Mouse (Mus musculus) spleen, postnatal 14 days (tissue): ENCODE data around the gene Pik3c2g.

Experiments
- DNase-seq, 2 experiments: peaks; one replicate each; pipeline ENCODE4 v3.0.0; 2021 to 2022; ENCODE audit warnings: low spot score in 2 of 2

The Pik3c2g gene

GRCm38 (mm10) chr6:139735708-139736626 lies 148.9 kb downstream of the Pik3c2g start:
- no peak for DNase-seq

DNA sequence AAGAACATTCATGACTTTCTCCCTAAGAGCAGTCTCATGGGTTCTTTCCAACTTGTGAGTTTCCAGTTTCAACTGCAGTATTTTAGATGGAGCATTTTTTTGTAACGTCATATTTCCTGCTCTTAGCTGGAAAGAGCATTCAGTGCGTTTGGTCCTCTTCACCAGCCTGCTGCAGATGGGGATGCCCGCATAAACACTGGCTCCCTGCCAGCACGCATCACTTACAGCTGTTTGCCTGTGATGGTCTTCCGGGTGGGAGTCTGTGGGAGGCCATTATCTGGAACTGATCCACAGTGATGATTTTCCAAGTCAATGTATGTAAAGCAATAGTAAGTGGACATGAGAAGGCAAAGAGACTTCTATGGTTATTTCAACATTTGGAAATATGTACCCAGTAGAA lies 151.3 kb downstream of the Pik3c2g start:
- no peak for DNase-seq

GRCm38 (mm10) chr6:139742693-139743432 lies 155.8 kb downstream of the Pik3c2g start:
- no peak for DNase-seq

DNA sequence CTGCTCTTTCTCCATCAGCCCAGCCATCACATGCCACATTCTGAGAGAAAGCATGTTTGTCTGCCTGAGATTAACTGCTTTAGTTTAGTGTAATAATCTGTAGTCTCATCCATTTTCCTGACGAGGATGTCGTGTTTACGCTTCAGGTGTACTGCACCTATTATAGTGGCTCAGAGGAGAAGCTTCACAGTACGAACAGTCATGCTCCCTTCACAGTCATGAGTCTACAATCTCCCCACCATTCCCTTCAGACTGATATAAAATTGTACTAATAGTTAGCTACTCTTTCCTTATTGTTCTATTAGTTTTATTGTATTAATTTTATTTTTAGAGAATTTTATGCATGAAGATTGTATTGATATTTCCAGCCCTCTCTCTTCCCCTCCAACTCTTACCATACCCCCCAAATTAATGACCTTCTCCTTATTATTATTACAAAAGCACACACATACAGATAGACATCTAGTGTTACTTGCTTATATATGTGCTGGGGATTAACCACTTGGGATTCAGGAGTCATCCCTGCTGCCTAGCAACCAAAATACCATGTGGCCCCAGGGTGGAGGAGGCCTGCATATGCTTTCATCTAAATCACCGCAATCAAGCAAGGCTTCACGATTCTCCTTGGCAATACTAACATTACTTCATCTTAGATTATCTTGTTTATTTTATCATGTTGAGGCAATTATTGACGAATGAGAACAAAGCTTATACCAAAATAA lies 159.9 kb downstream of the Pik3c2g start:
- DNase-seq, result no peak

- DNase-seq, result no peak
Observed at GRCm38 (mm10) chr6:139748091-139748771, 161.2 kb downstream of the Pik3c2g start.

DNA sequence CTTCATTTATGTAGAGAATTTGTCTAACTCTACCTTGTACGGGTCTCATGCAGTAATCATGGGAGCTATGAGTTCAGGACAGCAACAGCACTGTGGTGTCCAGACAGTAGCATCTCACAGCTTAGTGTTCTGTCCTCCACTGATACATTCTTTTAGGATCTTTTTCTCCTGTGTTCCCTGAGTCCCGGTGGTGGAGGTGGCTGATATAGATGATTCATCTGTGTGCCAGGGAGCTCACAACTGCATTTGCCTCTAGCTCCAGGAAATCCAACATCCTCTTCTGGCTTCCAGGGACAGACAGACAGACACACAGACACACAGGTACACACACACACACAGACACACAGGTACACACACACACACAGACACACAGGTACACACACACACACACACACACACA lies 163.6 kb downstream of the Pik3c2g start:
- no peak for DNase-seq

DNA sequence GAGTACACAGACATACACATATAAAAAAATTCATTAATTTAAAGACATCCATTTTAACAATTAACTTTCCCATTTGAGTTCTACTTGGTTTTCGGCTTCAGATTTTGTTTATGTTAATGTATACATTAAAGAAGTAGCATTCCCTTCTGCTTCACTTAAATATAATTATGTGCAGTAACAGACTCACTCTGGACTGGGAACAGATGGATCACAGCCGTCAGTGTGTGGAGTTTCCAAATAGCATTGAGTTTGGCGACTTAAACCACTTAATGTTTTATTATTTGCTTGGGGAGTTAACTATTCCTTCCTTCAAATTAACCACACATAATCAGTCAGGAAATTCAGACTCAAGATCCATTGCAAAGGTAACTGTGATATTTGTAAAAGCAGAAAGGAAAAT lies 164.0 kb downstream of the Pik3c2g start:
- no peak for DNase-seq

GRCm38 (mm10) chr6:139757876-139758275 lies 170.9 kb downstream of the Pik3c2g start:
- DNase-seq, result no peak

DNA sequence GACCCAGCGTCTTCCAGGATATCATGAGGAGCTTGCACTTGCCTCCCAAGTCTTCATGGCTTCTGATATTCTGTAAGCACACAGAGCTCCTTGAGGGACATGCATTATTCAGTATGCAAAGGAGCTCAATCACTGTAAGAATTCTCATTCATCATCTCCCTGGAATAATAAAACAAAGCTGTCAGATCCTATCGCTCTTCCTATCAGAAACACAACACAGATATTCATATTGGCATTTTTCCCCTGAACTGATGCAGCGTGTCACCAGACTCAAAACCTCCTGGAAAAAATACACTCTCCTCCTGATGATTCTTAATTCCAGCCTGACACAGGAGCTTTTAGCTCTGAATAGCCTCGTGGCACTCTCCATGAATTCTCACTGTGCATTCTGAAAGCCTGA lies 174.0 kb downstream of the Pik3c2g start:
- DNase-seq, result no peak

GRCm38 (mm10) chr6:139764398-139764797 lies 177.4 kb downstream of the Pik3c2g start:
- no peak for DNase-seq

DNA sequence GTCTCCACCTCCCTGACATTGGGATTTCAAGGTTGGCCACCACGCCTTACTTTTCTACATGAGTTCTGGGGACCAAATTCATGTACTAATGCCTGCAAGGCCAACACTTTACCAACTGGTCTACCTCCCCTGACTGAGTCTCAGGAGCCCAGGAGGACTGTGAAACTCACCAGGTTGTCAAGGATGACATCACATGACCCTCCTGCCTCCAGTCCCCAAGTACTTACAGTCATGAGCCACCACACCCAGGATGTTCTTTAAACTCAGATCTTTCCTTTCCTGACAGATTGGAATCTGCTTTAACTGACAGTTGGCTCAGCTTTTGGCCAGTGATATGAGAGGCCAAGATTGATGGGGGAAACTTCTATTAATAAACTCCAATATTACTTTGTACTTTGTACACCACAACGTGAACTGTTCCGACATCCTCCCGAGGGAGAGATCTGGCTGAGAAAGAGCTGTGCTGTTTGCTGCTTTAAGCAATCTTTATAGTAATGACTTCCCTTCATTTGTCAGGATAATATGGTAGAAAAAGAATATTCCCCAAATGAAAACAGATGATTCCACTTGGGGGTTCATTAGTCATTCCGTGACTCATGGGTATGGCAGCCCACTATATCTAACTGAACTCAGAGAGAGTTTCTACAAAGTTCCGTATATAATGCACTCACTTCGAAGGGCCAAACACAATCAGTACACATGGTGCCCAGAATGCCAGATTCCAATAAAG lies 182.9 kb downstream of the Pik3c2g start:
- no peak for DNase-seq

- no peak for DNase-seq
Observed at GRCm38 (mm10) chr6:139770535-139770934, 183.5 kb downstream of the Pik3c2g start.

DNA sequence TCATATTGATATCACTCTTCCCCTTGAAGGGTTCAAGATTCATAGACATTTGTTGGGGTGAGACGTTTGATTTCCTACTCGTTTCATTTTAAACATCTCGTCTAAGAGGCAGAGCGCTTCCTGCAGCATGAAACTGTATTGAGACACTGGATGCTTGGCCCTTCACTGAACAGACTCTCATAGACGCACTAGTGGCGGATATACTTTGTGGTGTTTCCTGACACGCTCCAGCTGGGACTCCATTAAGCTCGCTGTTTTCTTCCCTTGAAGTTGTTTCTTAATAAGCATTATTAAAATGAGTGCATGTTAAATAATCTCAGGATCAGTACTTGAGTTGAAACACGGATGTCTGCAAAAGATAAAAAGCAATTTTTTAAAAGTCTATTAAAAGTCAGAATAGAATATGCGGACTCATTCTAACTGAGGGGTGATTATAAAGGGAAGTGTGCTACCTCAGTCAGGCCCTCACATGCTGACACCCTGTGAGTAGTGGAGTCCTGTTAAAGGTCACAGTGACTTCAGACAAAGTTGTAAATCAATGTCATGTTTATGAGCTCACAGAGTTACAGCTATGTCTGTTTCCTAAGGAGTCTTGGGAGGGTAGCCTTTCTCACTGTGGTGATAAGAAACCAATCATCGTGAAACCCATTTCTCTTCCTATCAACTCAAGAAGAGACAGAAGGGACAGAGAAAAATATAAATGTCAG lies 190.7 kb downstream of the Pik3c2g start:
- DNase-seq, result no peak

DNA sequence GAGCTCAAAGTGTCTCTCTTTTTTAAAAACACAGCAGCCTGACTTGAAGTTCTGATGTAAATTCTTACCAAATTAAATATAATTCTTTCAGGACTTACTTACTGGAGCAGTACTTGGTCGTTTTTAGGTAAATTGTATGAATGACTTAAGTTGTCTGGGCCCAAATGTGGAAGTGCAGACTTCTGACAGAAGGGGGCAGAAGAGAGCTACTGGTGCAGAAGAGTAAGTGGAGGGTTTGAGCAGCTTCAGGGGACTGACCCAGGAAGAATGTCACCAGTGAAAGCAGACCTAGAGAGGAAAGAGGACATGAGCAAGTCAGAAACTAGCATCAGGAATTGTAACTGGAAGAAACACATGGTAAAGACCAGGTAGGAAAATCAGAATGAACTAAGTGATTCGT lies 193.0 kb downstream of the Pik3c2g start:
- DNase-seq, result no peak

- no peak for DNase-seq
Observed at GRCm38 (mm10) chr6:139789479-139789878, 202.5 kb downstream of the Pik3c2g start.

DNA sequence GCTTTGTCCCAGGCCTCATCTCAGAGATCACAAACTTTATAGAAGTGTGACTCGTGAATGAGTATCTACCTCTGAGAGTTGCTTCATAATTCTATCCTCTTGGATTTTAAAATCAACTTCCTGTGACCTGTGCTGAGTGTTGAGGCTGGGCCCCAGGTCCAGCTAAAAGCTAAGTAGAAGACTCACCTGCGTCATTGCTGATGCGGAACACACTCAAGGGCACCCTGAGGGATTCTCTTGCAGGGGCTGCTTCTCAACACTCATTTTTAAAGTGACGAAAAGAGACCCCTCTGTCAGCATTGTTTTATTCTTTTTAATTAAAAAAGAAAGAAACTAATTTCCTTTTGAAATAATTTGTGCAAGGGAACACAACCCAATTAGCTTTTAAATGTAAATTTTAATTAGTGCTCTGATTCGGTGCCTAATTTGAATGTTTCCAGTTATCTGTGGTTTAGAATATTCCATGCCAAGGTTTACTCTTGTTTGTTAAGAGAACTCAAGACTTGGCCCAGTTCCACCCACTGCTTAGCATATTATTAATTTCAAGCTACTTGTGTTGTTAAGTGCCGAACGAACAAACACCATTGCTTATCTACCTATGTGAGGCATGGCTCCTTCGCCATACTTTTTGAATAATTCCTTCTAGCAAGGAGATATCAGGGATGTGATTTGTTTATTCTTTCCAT lies 212.7 kb downstream of the Pik3c2g start:
- DNase-seq, result no peak

- no peak for DNase-seq
Observed at GRCm38 (mm10) chr6:139821916-139822315, 234.9 kb downstream of the Pik3c2g start.

DNA sequence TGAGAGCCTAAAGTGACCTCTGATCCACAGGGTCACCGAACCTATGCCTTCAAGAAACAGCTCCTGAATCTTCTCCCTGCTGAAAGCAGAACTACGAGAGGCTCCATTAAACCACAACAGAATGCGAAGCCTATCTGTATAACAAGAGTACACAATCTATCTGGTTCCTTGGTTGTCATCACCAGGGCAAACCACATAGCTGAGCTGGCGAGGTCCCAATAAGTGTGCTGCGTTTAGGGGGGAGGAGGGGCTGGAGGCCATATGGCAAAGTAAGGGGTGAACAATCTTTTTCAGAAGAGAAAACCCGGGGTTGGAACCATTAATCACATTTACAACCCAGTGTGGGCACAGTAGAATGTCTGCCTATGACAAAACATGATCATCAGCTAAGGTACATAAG lies 251.2 kb downstream of the Pik3c2g start:
- DNase-seq, result no peak

DNA sequence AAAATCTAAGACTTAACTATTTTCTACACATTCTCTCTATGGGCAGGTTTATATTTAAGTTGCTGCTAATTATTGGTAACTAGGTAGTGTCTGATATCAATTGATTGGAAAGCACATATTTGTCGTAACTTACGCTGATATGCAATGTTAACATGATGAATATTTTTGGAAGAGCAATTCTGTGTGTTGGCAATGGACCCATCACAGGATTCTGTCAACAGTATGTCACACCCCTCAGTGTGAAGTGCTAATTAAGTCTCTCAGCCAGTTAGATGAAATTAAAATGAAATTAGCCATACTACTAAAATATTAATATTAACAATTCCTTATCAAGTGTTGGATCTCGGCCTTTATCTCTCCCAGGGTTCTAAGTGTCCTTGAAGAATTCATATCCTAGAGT lies 251.7 kb downstream of the Pik3c2g start:
- no peak for DNase-seq

DNA sequence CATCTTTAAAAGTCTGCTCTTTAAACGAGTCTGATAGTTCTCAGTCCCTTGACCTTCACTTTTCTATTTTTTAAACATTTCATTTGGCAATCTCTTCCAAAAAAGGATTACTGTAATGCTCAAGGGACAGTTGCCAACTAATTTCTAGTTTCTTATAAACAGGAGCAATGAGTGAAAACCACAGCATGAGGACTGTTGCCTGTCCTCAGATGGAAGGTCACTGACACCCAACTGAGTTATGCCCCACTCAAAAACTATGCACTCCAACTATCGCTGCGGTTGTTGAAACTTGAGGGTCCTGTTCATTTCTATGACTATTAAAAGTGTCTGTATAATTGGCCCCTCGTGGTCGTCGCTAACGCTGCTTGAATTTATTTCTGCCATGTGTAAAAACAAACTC lies 252.9 kb downstream of the Pik3c2g start:
- DNase-seq, result no peak
